Mouse (Mus musculus) forebrain, embryonic 11.5 days (tissue): Measurements from ENCODE around the gene Pigm. TPM values are rescaled to one million over a fixed set of nuclear protein-coding genes. Genes with fewer than 3 reads are reported as not detected.

Experiments used
- ATAC-seq: fragments of 200-750 bp; cut with Nextera tagmentation; replicated peaks from 2 replicates; pipeline ENCODE4 v1.8.0; 2017; ENCODE audit warnings: moderate TSS enrichment; ENCODE audit not compliant: low FRiP score
- DNase-seq: peaks from one replicate; pipeline ENCODE4 v3.0.0-alpha.2; 2017; ENCODE audit warnings: low spot score
- H3K27ac ChIP-seq: fragments of 300-500 bp; sonication (generic); 2 replicates; pipeline ENCODE4 v1.5.1; 2014; ENCODE audit warnings: low read depth, low read length
- H3K27me3 ChIP-seq: fragments of 300-500 bp; sonication (generic); 2 replicates; pipeline ENCODE4 v1.6.1; 2014; ENCODE audit warnings: mild to moderate bottlenecking, low read length, mixed read lengths; ENCODE audit not compliant: control insufficient read depth, insufficient read depth
- H3K36me3 ChIP-seq: fragments of 300-500 bp; sonication (generic); 2 replicates; pipeline ENCODE4 v1.6.1; 2014; ENCODE audit warnings: mild to moderate bottlenecking, low read length, moderate library complexity, mixed read lengths; ENCODE audit not compliant: control insufficient read depth, insufficient read depth
- H3K4me1 ChIP-seq: fragments of 300-500 bp; sonication (generic); replicated peaks from 2 replicates; pipeline ENCODE4 v1.6.1; 2014; ENCODE audit warnings: low read length, mixed read lengths; ENCODE audit not compliant: control insufficient read depth, insufficient read depth
- H3K4me2 ChIP-seq: fragments of 300-500 bp; sonication (generic); 2 replicates; pipeline ENCODE4 v1.6.1; 2014; ENCODE audit warnings: low read depth, mild to moderate bottlenecking, low read length, moderate library complexity, mixed read lengths; ENCODE audit not compliant: severe bottlenecking
- H3K4me3 ChIP-seq: fragments of 300-500 bp; sonication (generic); 2 replicates; pipeline ENCODE4 v1.5.1; 2014; ENCODE audit warnings: low read depth, low read length
- H3K9ac ChIP-seq: fragments of 300-500 bp; sonication (generic); 2 replicates; pipeline ENCODE4 v1.6.1; 2014; ENCODE audit warnings: low read length
- H3K9me3 ChIP-seq: fragments of 300-500 bp; sonication (generic); 2 replicates; pipeline ENCODE4 v1.6.1; 2016; ENCODE audit warnings: low read length, mixed read lengths; ENCODE audit not compliant: control insufficient read depth
- WGBS: fragments of 180-500 bp; shearing (Covaris S2); extraction: QIAGEN DNeasy Blood & Tissue Kit; methylation state at CpG from one replicate; pipeline ENCODE4 v1.1.7; 2014; 5-methylcytosine and 5-hydroxymethylcytosine counted together
- polyA plus RNA-seq: library from polyadenylated mRNA; unstranded; fragments of >200 nt; fragmentation: Nextera tagmentation; extraction: Ambion mirVana; gene quantifications from 2 replicates; pipeline ENCODE4 v1.2.1, GENCODE M21; 2014

Pigm gene
- polyA plus RNA-seq, 1 experiment from 2014 or later = 14.8 TPM

DNA sequence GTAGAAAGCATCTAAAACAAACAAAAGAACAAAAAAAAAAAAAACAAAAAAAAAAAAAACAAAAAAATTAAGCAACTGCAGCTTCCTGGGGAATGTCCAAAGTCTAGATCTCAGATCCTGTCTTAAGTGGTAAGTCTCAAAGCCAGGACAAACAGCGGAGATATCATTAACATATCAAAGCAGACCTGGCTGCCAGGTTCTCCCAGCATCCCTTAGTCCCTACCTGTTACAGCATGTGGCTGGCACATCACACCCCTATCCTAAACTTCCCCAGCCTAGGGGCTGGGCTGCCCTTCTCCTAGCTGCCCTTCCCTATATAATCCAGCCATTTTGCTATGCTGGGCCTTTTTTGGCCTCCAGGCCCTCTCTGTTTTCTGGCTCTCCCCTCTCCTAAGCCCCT, 50.1 kb downstream of the Pigm start:
- no peaks in the 10 kb centered on the region for H3K4me1 ChIP-seq
- DNase-seq (no peak), ATAC-seq (no peak)
- no peaks in the 10 kb centered on the region for H3K36me3 ChIP-seq
- no peaks in the 10 kb centered on the region for H3K27me3 ChIP-seq
- H3K27ac ChIP-seq = no peak overlapping the region
- H3K4me3 ChIP-seq = no peak overlapping the region
- WGBS = 67% methylated on average over 1 of the region's 1 CpGs
- H3K9ac ChIP-seq = no peak overlapping the region
- H3K4me2 ChIP-seq = no peak overlapping the region
- no peaks in the 10 kb centered on the region for H3K9me3 ChIP-seq

DNA sequence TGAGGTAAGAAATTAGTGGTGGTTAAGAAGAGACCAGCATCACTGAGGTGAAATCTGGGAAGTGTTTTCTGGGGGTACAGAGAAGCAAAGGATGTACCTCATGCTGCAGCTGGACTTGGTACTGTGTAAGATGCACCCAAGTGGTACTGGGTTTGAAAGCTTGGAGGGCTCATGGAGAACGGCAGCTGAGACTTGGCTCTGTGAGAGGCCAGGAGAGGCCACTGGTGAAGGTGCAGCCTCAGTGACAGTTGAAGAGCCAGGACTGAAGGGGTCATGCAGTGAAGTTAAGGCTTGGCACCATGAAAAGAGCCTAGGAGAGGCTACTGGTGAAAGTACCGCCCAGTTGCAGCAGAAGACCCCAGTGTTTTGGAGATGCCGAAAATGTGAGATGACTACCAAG, 51.5 kb downstream of the Pigm start:
- H3K4me3 ChIP-seq = no peak overlapping the region
- no peak for DNase-seq
- H3K4me2 ChIP-seq = no peak overlapping the region
- H3K4me1 ChIP-seq = no peaks in the 10 kb centered on the region
- no peaks in the 10 kb centered on the region for H3K27me3 ChIP-seq
- H3K9ac ChIP-seq = no peak overlapping the region
- ATAC-seq = no peak
- H3K9me3 ChIP-seq = no peaks in the 10 kb centered on the region
- 94% methylated on average over 3 of the region's 3 CpGs for WGBS
- no peak overlapping the region for H3K27ac ChIP-seq
- no peaks in the 10 kb centered on the region for H3K36me3 ChIP-seq

DNA sequence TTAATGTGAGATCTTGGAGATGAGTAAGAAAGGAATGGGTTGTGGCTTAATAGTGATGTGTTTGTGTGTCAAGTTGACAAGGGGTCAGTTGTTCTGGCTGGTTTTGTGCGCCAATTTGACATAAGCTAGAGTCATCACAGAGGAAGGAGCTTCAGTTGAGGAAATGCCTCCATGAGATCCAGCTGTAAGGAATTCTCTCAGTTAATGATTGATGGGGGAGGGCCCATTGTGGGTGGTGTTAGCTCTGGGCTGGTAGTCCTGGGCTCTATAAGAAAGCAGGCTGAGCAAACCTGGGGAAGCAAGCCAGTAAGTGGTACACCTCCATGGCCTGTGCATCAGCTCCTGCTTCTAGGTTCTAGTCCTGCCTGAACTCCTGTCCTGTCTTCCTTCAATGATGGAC, 52.3 kb downstream of the Pigm start:
- Histone ChIP-seq H3K9ac (no peak overlapping the region), H3K4me2 (no peak overlapping the region), H3K36me3 (no peaks in the 10 kb centered on the region), H3K27me3 (no peaks in the 10 kb centered on the region), H3K9me3 (no peaks in the 10 kb centered on the region), H3K4me3 (no peak overlapping the region), H3K4me1 (no peaks in the 10 kb centered on the region), H3K27ac (no peak overlapping the region)
- ATAC-seq (no peak), DNase-seq (no peak)
- 73% methylated on average over 1 of the region's 1 CpGs for WGBS

DNA sequence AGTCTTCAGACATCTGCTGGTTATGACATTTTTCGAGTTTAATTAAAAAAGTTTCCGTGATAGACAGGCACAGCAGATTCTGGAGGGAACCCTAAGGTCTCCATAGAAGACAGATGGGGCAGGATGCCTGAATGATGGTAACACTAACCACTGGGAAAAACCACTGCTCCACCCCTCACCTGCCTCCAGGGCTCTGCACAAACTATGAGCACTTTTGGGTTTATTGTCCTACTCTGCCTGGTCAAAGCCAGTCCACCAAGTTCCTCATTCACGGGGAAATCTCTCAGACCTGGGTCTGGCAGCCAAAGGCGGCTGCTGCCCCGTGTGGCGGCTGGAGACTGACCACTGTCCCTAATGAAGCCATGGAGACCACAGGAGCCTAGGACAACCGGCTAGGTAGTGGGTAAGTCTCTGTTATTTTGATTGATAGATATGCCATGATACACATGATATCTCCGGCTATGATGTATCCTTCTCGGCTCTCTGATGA, 54.4 kb downstream of the Pigm start:
- no peaks in the 10 kb centered on the region for H3K4me1 ChIP-seq
- H3K4me3 ChIP-seq = no peak overlapping the region
- WGBS = 57% methylated on average over 9 of the region's 9 CpGs
- no peaks in the 10 kb centered on the region for H3K9me3 ChIP-seq
- H3K9ac ChIP-seq = no peak overlapping the region
- H3K36me3 ChIP-seq = no peaks in the 10 kb centered on the region
- H3K4me2 ChIP-seq = no peak overlapping the region
- H3K27ac ChIP-seq = no peak overlapping the region
- H3K27me3 ChIP-seq = no peaks in the 10 kb centered on the region
- ATAC-seq = no peak
- no peak for DNase-seq

DNA sequence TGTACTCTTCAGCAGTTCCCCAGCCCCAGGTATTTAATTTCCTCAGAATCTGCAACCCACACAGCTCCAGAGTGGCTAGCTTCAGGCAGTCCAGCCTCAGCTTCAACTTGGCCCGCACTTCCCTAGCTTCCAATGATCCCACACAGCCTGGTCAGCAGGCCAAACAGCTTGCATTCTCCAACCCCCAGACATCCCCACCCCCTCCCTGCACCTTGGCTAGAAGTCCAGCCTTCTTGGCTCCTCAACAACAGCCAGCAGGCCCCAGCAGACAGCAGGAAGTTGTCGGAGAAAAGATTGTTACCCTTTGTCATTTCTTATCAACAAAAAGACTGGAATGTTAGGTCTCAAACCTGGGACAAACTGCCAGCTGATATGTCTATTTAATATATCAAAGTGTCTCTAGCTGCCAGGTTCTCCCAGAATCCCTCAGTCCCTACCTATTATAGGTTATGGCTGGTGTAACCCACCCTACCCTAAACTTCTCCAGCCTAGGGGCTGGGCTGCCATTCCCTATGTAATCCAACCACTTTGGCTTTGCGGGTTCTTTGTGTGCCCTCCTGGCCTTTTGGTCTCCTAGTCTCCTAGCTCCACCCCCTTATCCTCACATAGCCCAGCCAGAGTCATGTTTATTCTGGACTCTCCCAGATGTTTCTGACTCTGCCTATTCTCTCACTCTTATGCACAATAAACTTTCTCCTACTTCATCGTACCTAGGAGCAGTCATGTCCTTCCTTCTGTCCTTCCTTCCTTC, 55.7 kb downstream of the Pigm start:
- Histone ChIP-seq H3K36me3 (no peaks in the 10 kb centered on the region), H3K4me2 (no peak overlapping the region), H3K9me3 (no peaks in the 10 kb centered on the region), H3K27ac (no peak overlapping the region), H3K4me1 (no peaks in the 10 kb centered on the region), H3K4me3 (no peak overlapping the region), H3K27me3 (no peaks in the 10 kb centered on the region), H3K9ac (no peak overlapping the region)
- DNase-seq (no peak), ATAC-seq (no peak)
- 58% methylated on average over 4 of the region's 4 CpGs for WGBS

DNA sequence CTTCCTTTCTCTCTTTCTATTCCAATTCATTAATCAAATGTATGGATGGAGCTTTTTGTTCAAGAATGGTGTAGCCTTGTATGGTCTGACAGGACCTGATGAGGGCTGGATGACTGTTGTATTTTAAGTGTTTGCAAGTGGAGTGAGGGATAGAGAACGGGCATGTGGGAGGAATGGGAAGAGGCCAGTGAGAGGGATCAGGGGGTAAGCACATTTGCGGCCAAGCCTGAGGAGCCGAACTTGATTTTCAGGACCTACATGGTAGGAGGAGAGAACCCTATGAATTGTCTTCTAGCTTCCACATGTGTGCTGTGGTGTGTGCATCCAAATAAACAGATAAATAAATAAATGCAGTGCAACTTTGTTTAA, 56.2 kb downstream of the Pigm start:
- no peak for ATAC-seq
- H3K27ac ChIP-seq = no peak overlapping the region
- no peak overlapping the region for H3K4me3 ChIP-seq
- H3K4me2 ChIP-seq = no peak overlapping the region
- WGBS = 94% methylated on average over 3 of the region's 3 CpGs
- H3K9me3 ChIP-seq = no peaks in the 10 kb centered on the region
- H3K9ac ChIP-seq = no peak overlapping the region
- H3K27me3 ChIP-seq = no peaks in the 10 kb centered on the region
- DNase-seq = no peak
- no peaks in the 10 kb centered on the region for H3K36me3 ChIP-seq
- H3K4me1 ChIP-seq = no peaks in the 10 kb centered on the region

DNA sequence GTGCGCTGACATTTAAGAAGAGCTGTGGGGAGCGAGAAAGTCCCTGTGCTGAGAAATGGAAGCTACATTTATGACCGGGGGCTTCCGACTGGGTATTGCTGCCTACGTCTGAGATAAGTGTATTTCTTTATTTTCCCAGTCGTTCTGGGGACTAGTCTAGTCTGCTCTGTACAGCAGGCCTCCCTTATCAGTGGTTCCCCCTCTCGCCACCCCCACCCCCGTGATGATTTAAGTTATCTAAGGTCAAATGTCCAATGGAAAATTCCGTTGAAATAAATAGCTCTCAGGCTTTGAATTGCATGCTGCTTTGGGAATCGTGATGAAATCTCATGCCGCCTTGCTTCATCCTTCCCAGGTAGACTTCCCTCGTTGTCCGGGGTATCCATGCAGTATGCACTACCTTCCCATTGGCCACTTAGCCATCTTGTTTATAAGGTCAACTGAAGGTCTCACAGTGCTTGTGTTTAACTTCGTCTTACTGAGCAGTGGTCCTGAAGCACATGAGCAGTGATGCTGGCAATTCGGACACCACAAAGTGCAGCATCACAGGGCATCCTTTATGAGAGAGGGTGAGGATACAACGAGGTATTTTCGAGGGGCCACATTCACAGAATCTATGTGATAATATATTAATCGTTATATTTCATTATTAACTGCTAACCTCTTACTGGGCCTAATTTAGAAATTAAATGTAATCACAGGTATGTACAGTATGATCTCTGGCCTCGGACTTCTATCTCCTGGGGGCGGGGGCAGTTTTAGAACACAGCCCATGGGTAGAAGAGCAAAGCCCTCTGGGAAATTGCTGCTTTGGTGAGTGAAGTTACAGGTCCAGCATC, 56.9 kb downstream of the Pigm start:
- Histone ChIP-seq H3K4me1 (no peaks in the 10 kb centered on the region), H3K4me3 (no peak overlapping the region), H3K27me3 (no peaks in the 10 kb centered on the region), H3K27ac (no peak overlapping the region), H3K36me3 (no peaks in the 10 kb centered on the region), H3K9ac (no peak overlapping the region), H3K9me3 (no peaks in the 10 kb centered on the region), H3K4me2 (no peak overlapping the region)
- ATAC-seq (no peak), DNase-seq (no peak)
- WGBS = 88% methylated on average over 20 of the region's 20 CpGs
